Mouse (Mus musculus) T-cell, adult 66 days (primary cell): Measurements from ENCODE around the gene Necap2. TPM values are rescaled to one million over a fixed set of nuclear protein-coding genes. Genes with fewer than 3 reads are reported as not detected.

Experiments
- total RNA-seq, 2 experiments: library from RNA; stranded (reverse); gene quantifications; 3 replicates in 1 of 2; 4 replicates in 1 of 2; pipeline ENCODE4 v1.2.4; 2023

Necap2 gene
- 10 to 100 TPM; 73.6 to 80.9 TPM for total RNA-seq

DNA sequence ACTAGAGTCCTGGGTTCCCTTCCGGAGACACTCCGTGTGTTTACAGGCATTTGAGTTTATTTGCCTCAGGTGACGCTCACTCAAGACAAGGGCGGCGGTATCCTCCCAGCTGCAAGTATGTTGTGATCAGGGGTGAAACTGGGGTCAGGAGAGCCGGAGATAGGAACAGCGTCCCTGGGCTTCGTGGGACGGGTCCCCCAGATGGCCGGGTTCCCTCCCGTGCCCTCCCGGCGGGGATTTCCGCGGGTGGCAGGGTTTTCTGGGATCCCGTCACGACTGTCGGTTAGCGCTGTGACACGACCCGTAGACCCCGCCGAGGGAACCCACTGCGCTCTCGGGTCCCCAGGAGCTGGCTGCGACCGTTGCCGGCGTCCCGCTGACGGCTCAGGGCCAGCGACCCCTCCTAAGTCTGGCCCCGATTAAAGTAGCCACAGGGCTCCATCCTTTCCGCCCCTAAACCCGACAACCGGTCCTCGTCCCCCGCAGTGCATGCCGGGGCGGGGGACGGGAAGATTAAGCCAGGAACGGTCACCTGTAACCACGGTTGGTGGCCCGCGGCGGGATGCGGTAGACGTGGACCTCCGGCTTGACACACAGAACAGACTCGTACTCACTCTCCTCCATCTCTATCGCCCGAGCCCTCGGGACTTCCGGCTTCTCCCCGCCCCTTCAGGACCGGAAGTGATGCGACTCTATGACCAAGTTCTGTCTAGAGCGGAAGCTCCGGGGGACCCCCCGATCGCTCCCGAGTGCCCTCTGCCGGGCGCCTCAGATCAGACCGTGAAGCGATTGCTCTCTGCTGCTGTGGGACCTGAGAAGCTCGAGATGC lies at the start of gene Necap2:
TSS of gene Necap2 (minus strand) at position 677 of the 829 bp plus-strand sequence.

DNA sequence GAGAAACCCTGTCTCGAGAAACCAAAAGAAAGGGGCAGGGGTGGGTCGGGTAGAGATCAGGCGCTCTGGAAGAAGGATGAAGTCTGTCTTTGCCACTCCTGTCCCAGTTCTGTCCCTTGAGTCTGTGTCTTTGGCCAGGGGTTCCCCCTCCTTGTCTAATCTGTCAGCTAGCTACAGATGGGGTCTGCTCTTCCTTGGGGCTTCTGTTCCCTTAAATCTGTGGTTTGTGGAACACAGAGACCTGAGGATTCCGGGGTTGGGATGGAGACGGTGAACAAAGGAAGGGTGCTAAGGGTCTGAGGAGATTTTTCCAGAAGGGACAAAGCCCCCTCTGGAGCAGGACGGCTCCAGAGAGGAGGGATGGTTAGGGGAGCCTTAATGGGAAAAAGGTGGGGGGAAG lies 9.9 kb upstream of the Necap2 start, which contains the start of gene Spata21:
TSS of gene Spata21 (plus strand) at position 301 of the 400 bp plus-strand sequence.

DNA sequence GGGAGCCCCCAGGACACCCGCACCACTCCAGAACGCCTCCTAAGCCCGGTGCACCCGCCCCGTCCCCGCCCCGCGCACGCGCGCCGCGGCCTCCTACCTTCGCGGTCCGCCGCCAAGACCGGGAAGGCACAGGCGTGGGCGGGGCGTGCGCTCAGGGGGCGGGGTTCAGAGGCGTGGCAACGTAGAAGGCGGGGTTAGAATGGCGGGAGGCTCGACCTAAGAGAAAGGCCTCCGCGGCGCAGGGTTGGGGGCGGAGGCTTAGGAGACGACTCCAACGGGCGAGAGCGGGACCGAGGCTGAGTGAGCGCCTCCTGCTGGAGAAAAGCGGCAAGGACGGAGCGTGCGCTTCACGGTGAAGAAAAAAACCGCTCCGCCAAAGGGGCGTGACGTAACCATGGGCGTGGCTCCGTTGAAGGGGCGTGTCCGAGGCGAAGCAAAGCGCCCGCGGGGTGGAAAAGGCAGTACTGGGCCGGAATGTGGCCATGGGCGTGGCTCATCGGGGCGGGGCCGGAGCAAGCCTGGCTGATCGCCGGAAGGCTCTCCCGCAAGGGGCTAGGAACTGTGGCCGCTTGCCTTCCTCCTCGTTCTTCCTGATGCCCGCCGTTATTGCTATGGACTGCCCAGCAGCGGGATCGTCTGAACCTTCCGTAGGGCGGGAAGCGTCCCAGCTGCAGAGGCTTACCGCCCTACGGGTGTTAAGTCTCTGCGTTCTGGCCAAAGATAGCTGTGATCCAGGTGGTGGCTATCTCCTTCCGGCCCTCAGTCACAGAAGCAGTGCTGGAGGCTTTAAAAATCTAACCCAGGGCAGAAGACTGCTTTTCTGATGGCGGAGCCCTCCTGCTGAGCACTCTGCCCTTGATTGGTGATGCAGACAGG lies 17.5 kb downstream of the Necap2 start, which contains the start of gene Crocc:
TSS of gene Crocc (minus strand) at position 125 of the 876 bp plus-strand sequence.

Other genes starting within 250 kb of the Necap2 start
- gene Padi1, start 232.6 kb downstream of the Necap2 start, total RNA-seq, result 1 to 10 TPM in 1 of 2 experiments, under 1 TPM in 1; 0.38 to 1.0 TPM
- gene Padi2, start 172.0 kb downstream of the Necap2 start, total RNA-seq, result 10 to 100 TPM; 41.5 to 43.8 TPM
- gene Sdhb, start 117.2 kb downstream of the Necap2 start, total RNA-seq, result 10 to 100 TPM; 94.5 to 94.6 TPM
- gene Atp13a2, start 91.5 kb downstream of the Necap2 start, total RNA-seq, result 10 to 100 TPM; 32.2 to 32.9 TPM
- under 1 TPM in 1 of 2 experiments, not detected in 1; 0.53 TPM for gene Mfap2, start 67.9 kb downstream of the Necap2 start, total RNA-seq
- 10 to 100 TPM; 11.9 to 13.1 TPM for gene Crocc, start 17.8 kb downstream of the Necap2 start, total RNA-seq
- gene Spata21, start 10.0 kb upstream of the Necap2 start, total RNA-seq, result not detected
- 100 to 1,000 TPM in 1 of 2 experiments, 10 to 100 TPM in 1; 90.7 to 104 TPM for gene Szrd1, start 61.4 kb upstream of the Necap2 start, total RNA-seq
- 10 to 100 TPM; 19.8 to 22.1 TPM for gene Fbxo42, start 69.6 kb upstream of the Necap2 start, total RNA-seq
- 1 to 10 TPM; 3.1 to 5.2 TPM for gene Rsg1, start 135.6 kb upstream of the Necap2 start, total RNA-seq
- not detected for gene Arhgef19, start 161.1 kb upstream of the Necap2 start, total RNA-seq
- gene Epha2, start 222.9 kb upstream of the Necap2 start, total RNA-seq, result 1 to 10 TPM in 1 of 2 experiments, under 1 TPM in 1; 0.18 to 1.9 TPM